11 mouse cellular contexts compared by ENCODE assay signal in the genomic region with DNA sequence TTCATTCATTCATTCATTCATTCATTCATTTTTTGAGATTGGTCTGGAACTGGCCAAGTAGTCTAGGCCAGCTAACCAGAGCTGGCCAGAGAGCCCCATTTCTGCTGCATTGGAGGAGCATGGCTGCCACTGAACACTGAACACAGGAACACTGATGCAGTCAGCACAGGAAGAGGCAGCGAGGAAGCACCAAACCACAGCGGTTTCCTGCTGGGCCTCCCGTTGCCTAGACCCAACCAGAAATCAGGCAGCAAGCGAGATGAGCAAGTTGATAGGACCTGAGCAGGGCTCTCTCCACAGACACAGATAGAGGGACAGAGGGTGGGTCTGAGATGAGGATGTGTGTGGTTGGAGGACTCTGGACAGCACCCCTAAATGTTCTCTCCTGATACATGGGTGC. TPM values are rescaled to one million over a fixed set of nuclear protein-coding genes. Genes with fewer than 3 reads are reported as not detected.
DNase-seq lines count a peak whose midpoint lies in the region; ATAC-seq and TF ChIP-seq lines count a peak whose summit lies in the region.
"Had no signal": no experiment of that assay in that cellular context is flagged by ENCODE, and none has a peak within 500 bp of the region (broad histone marks: within the 10 kb centered on the region; RNA-seq: fewer than 3 reads in every experiment).

No protein-coding gene starts in this region.

- no peaks in the 10 kb centered on the region for H3K27me3 ChIP-seq in heart, embryonic 15.5 days
- no peaks in the 10 kb centered on the region for H3K27me3 ChIP-seq in splenic B cell, adult 2 months (ENCODE audit: control insufficient read depth, insufficient read depth, low read length, poor library complexity, severe bottlenecking)
- H3K27me3 ChIP-seq in cerebellum, adult 2 months (ENCODE audit: control insufficient read depth, insufficient read depth, low read length) = no peaks in the 10 kb centered on the region
- H3K27me3 ChIP-seq: embryonic facial prominence, embryonic 13.5 days had no signal

- TF ChIP-seq CTCF in cerebellum, adult 2 months (IDR thresholded peaks at IDR 0.05; ENCODE audit: borderline replicate concordance, insufficient read depth, low read depth, low read length) = no peak

- H3K36me3 ChIP-seq in heart, embryonic 15.5 days = no peaks in the 10 kb centered on the region
- H3K36me3 ChIP-seq in macrophage (ENCODE audit: inconsistent target) = no peaks in the 10 kb centered on the region
- no peaks in the 10 kb centered on the region for H3K36me3 ChIP-seq in splenic B cell, adult 2 months (ENCODE audit: control insufficient read depth, insufficient read depth, low read length, poor library complexity, severe bottlenecking)
- H3K36me3 ChIP-seq: embryonic facial prominence, embryonic 13.5 days; midbrain, embryonic 10.5 days had no signal

- WGBS in heart, embryonic 15.5 days = 63% methylated on average over 4 of the region's 4 CpGs
- 5% methylated on average over 4 of the region's 4 CpGs for WGBS in macrophage (ENCODE audit: missing documents)
- WGBS in cerebellum, adult 2 months = 82% methylated on average over 4 of the region's 4 CpGs

- H3K4me1 ChIP-seq in heart, embryonic 15.5 days (replicated peaks) = peaks cover 11% of the 10 kb centered on the region
- H3K4me1 ChIP-seq in cerebellum, adult 2 months (ENCODE audit: control insufficient read depth, insufficient read depth, low read length) = no peaks in the 10 kb centered on the region
- H3K4me1 ChIP-seq: embryonic facial prominence, embryonic 13.5 days; midbrain, embryonic 10.5 days had no signal

- TF ChIP-seq POLR2A in cerebellum, adult 2 months (IDR thresholded peaks at IDR 0.05; ENCODE audit: borderline replicate concordance, insufficient read depth, low read length) = no peak

- no peaks in the 10 kb centered on the region for H3K9me3 ChIP-seq in heart, embryonic 15.5 days (replicated peaks)
- H3K9me3 ChIP-seq: embryonic facial prominence, embryonic 13.5 days had no signal

- no peak overlapping the region for H3K27ac ChIP-seq in heart, embryonic 15.5 days
- peak overlapping the region; percentile 83 for H3K27ac ChIP-seq in macrophage
- no peak overlapping the region for H3K27ac ChIP-seq in cerebellum, adult 2 months (ENCODE audit: insufficient read depth, low read length)
- H3K27ac ChIP-seq: embryonic facial prominence, embryonic 13.5 days; midbrain, embryonic 10.5 days had no signal

- intact Hi-C loops in left cerebral cortex, postnatal 10 days (cut with DNase I) = no loop called here

- no peak overlapping the region for H3K4me2 ChIP-seq in heart, embryonic 15.5 days
- H3K4me2 ChIP-seq: embryonic facial prominence, embryonic 13.5 days had no signal

- DNase-seq in heart, adult 11 months = no peak
- peak; percentile 58 for DNase-seq in splenic B cell, adult 2 months (ENCODE audit: low read depth, low spot score)
- no peak for DNase-seq in kidney, postnatal 25 days
- no peak for DNase-seq in cerebellum, adult 2 months
- no peak for DNase-seq in left cerebral cortex, postnatal 10 days (ENCODE audit: extremely low spot score in 1 of 2, low spot score in 2 of 2)
- DNase-seq: cerebellum, adult 18-20 months had no signal

- ATAC-seq in heart, embryonic 15.5 days (replicated peaks; ENCODE audit: insufficient number of reproducible peaks, insufficient read depth, low FRiP score, low read depth) = 0 out of 2 replicates have a peak, but pooled peaks have one; percentile 31
- peak; percentile 96 for ATAC-seq in activated CD4-positive, CD25-positive, alpha-beta regulatory T cell, adult 4 months

- no peak overlapping the region for H3K9ac ChIP-seq in heart, embryonic 15.5 days
- H3K9ac ChIP-seq: embryonic facial prominence, embryonic 13.5 days had no signal

- no peaks in the 10 kb centered on the region for H3K79me2 ChIP-seq in macrophage (ENCODE audit: inconsistent target)

- H3K4me3 ChIP-seq in heart, embryonic 15.5 days = no peak overlapping the region
- no peak overlapping the region for H3K4me3 ChIP-seq in macrophage (ENCODE audit: inconsistent target)
- no peak overlapping the region for H3K4me3 ChIP-seq in cerebellum, adult 2 months (replicated peaks; ENCODE audit: insufficient read depth, low read depth, low read length)
- H3K4me3 ChIP-seq: embryonic facial prominence, embryonic 13.5 days; midbrain, embryonic 10.5 days had no signal

RNA-seq across cellular contexts. Expression of a gene that starts 24.8 kb away (rescaled TPM):
- polyA plus RNA-seq in heart, embryonic 15.5 days (2015; fragmentation: Nextera tagmentation; extraction: Ambion mirVana) = 0.96 and 1.0 TPM in 2 replicates
- not detected for polyA plus RNA-seq in activated CD4-positive, CD25-positive, alpha-beta regulatory T cell, adult 4 months (2017; shearing (Covaris generic))
- total RNA-seq in macrophage (2018; cell fraction: chromatin; rRNA removed) = not detected
- total RNA-seq in macrophage (2018; cell fraction: cytosol; rRNA removed) = not detected
- total RNA-seq in macrophage (2018; cell fraction: nucleus; rRNA removed) = not detected
- not detected in 3 replicates for polyA plus RNA-seq in macrophage (2018)
- not detected in 2 replicates for polyA plus RNA-seq in cerebellum, adult 2 months (2012; rRNA removed)
- under 1 TPM; 0.14 to 0.17 TPM for total RNA-seq in left cerebral cortex, postnatal 10 days (2021)
- polyA plus RNA-seq: embryonic facial prominence, embryonic 13.5 days had no signal
